Mouse (Mus musculus) limb, embryonic 12.5 days (tissue): Measurements from ENCODE around the gene Swsap1. TPM values are rescaled to one million over a fixed set of nuclear protein-coding genes. Genes with fewer than 3 reads are reported as not detected.
A peak's percentile ranks its signal among the peaks of the same experiment; 100 is the strongest.

Experiments
- ATAC-seq: fragments of 200-750 bp; cut with Nextera tagmentation; 2 replicates; pipeline ENCODE4 v1.8.0; 2017; ENCODE audit warnings: low read depth, moderate TSS enrichment; ENCODE audit not compliant: insufficient number of reproducible peaks, insufficient read depth, low FRiP score, low TSS enrichment
- H3K27ac ChIP-seq: fragments of 300-500 bp; sonication (generic); 2 replicates; pipeline ENCODE4 v1.5.1; 2016; ENCODE audit warnings: mild to moderate bottlenecking, moderate library complexity
- H3K27me3 ChIP-seq: fragments of 300-500 bp; sonication (generic); 2 replicates; pipeline ENCODE4 v1.6.1; 2016; ENCODE audit warnings: mild to moderate bottlenecking, moderate library complexity
- H3K36me3 ChIP-seq: fragments of 300-500 bp; sonication (generic); 2 replicates; pipeline ENCODE4 v1.6.1; 2016; ENCODE audit warnings: mild to moderate bottlenecking, moderate library complexity
- H3K4me1 ChIP-seq: fragments of 300-500 bp; sonication (generic); replicated peaks from 2 replicates; pipeline ENCODE4 v1.6.1; 2016
- H3K4me2 ChIP-seq: fragments of 300-500 bp; sonication (generic); 2 replicates; pipeline ENCODE4 v1.6.1; 2016; ENCODE audit warnings: mild to moderate bottlenecking, moderate library complexity
- H3K4me3 ChIP-seq: fragments of 300-500 bp; sonication (generic); replicated peaks from 2 replicates; pipeline ENCODE4 v1.5.1; 2016; ENCODE audit warnings: mild to moderate bottlenecking
- H3K9ac ChIP-seq: fragments of 300-500 bp; sonication (generic); replicated peaks from 2 replicates; pipeline ENCODE4 v1.6.1; 2016; ENCODE audit warnings: mild to moderate bottlenecking, moderate library complexity
- H3K9me3 ChIP-seq: fragments of 300-500 bp; sonication (generic); 2 replicates; pipeline ENCODE4 v1.6.1; 2016; ENCODE audit warnings: mild to moderate bottlenecking, moderate library complexity
- WGBS: fragments of 180-500 bp; shearing (Covaris S2); methylation state at CpG from one replicate; pipeline ENCODE4 v1.1.7; 2016; 5-methylcytosine and 5-hydroxymethylcytosine counted together
- polyA plus RNA-seq: library from polyadenylated mRNA; unstranded; fragments of >200 nt; fragmentation: Nextera tagmentation; extraction: Ambion mirVana; gene quantifications from 2 replicates; pipeline ENCODE4 v1.2.1, GENCODE M21; 2016

Gene Swsap1
- polyA plus RNA-seq, 1 experiment from 2014 or later = 7.4 TPM

DNA sequence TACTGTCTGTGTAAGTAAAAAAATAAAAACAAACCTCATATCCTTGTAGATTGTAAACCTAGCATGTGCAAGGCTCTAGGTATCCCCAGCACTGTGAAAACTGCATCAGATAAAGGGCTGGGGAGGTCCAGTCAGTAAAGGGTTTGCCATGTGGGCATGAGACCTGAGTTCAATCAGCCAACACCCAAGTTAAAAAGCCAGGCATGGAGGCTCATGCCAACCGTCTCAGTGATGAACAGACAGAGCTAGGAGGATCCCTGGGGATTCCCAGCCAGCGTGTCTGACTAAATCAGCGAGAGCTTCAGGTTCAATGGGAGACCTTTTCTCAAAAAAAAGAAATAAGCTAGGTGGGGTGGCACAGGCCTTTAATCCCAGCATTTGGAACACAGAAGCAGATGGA, 30.5 kb upstream of the Swsap1 start:
- 93% methylated on average over 3 of the region's 3 CpGs for WGBS
- Histone ChIP-seq H3K36me3 (peaks cover 20% of the 10 kb centered on the region), H3K27me3 (no peaks in the 10 kb centered on the region), H3K4me2 (no peak overlapping the region), H3K9ac (no peak overlapping the region), H3K27ac (no peak overlapping the region), H3K4me3 (no peak overlapping the region), H3K9me3 (no peaks in the 10 kb centered on the region), H3K4me1 (peaks cover 11% of the 10 kb centered on the region)
- ATAC-seq = no peak

DNA sequence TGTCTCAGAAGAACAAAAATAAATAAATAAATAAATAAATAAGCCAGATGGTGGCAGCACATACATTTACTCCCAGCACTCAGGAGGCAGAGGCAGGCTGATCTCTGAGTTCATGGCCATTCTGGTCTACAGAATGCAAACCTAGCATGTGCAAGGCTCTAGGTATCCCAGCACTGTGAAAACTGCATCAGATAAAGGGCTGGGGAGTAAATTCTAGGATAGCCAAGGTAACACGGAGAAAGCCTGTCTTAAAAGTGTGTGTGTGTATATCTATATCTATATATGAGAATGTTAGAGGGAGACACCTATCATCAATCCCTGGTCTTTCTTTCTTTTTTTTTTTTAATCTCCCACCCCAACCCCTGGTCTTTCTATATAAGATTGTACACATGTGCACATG, 30.0 kb upstream of the Swsap1 start:
- H3K9ac ChIP-seq = no peak overlapping the region
- no peak overlapping the region for H3K27ac ChIP-seq
- WGBS = 100% methylated on average over 1 of the region's 1 CpGs
- no peak overlapping the region for H3K4me3 ChIP-seq
- peaks cover 11% of the 10 kb centered on the region for H3K4me1 ChIP-seq
- no peak for ATAC-seq
- no peaks in the 10 kb centered on the region for H3K27me3 ChIP-seq
- H3K36me3 ChIP-seq = peaks cover 20% of the 10 kb centered on the region
- H3K4me2 ChIP-seq = no peak overlapping the region
- H3K9me3 ChIP-seq = no peaks in the 10 kb centered on the region

- H3K36me3 ChIP-seq = peaks cover 20% of the 10 kb centered on the region
- H3K27ac ChIP-seq = no peak overlapping the region
- H3K4me2 ChIP-seq = peak overlapping the region; percentile 68
- H3K9ac ChIP-seq = peak overlapping the region; percentile 23; the same call in 1 of the 2 replicates
- peak overlapping the region; percentile 56 for H3K4me3 ChIP-seq
- H3K4me1 ChIP-seq = peaks cover 11% of the 10 kb centered on the region
- ATAC-seq = no peak
- H3K27me3 ChIP-seq = no peaks in the 10 kb centered on the region
- WGBS = 76% methylated on average over 6 of the region's 6 CpGs
- no peaks in the 10 kb centered on the region for H3K9me3 ChIP-seq
Observed at GRCm38 (mm10) chr9:21926155-21926554, 29.4 kb upstream of the Swsap1 start.

GRCm38 (mm10) chr9:21926784-21927183, 28.8 kb upstream of the Swsap1 start:
- H3K9me3 ChIP-seq = no peaks in the 10 kb centered on the region
- WGBS = 2% methylated on average over 6 of the region's 6 CpGs
- H3K27me3 ChIP-seq = no peaks in the 10 kb centered on the region
- H3K9ac ChIP-seq = peak overlapping the region; percentile 64
- H3K36me3 ChIP-seq = peaks cover 17% of the 10 kb centered on the region
- peak overlapping the region; percentile 56 for H3K4me3 ChIP-seq
- peaks cover 11% of the 10 kb centered on the region for H3K4me1 ChIP-seq
- H3K27ac ChIP-seq = peak overlapping the region; percentile 46; the same call in 1 of the 2 replicates
- ATAC-seq = no peak
- peak overlapping the region; percentile 68 for H3K4me2 ChIP-seq

GRCm38 (mm10) chr9:21927208-21927753, 28.3 kb upstream of the Swsap1 start, which contains the start of the genes Ccdc159 and Tmem205:
Gene Ccdc159 (plus strand): TSS chr9:21927471.
Gene Tmem205 (minus strand): TSS chr9:21927556.
- H3K27ac ChIP-seq = peak within 1 kb of the TSS; percentile 46; the same call in 1 of the 2 replicates

GRCm38 (mm10) chr9:21929208-21929607, 26.3 kb upstream of the Swsap1 start:
- WGBS = 83% methylated on average over 3 of the region's 3 CpGs
- no peak overlapping the region for H3K27ac ChIP-seq
- peaks cover 11% of the 10 kb centered on the region for H3K4me1 ChIP-seq
- peaks cover 5% of the 10 kb centered on the region; the same call in 1 of the 2 replicates for H3K27me3 ChIP-seq
- no peaks in the 10 kb centered on the region for H3K9me3 ChIP-seq
- no peak for ATAC-seq
- no peak overlapping the region for H3K4me2 ChIP-seq
- no peak overlapping the region for H3K9ac ChIP-seq
- H3K36me3 ChIP-seq = peaks cover 9% of the 10 kb centered on the region
- no peak overlapping the region for H3K4me3 ChIP-seq

More at GRCm38 (mm10) chr9:21927208-21927753, 28.3 kb upstream of the Swsap1 start, which contains the start of the genes Ccdc159 and Tmem205:
- peaks cover 16% of the 10 kb centered on the region for H3K36me3 ChIP-seq
- peak within 1 kb of the TSS; percentile 64 for H3K9ac ChIP-seq
- peak within 1 kb of the TSS; percentile 56 for H3K4me3 ChIP-seq
- H3K4me1 ChIP-seq = peaks cover 11% of the 10 kb centered on the region
- under 1% methylated on average over 28 of the region's 28 CpGs for WGBS
- H3K9me3 ChIP-seq = no peaks in the 10 kb centered on the region
- ATAC-seq = peak; percentile 98
- H3K27me3 ChIP-seq = no peaks in the 10 kb centered on the region
- H3K4me2 ChIP-seq = peak within 1 kb of the TSS; percentile 68

GRCm38 (mm10) chr9:21932006-21932405, 23.5 kb upstream of the Swsap1 start:
- H3K9me3 ChIP-seq = no peaks in the 10 kb centered on the region
- no peaks in the 10 kb centered on the region for H3K36me3 ChIP-seq
- H3K27me3 ChIP-seq = peaks cover 5% of the 10 kb centered on the region; the same call in 1 of the 2 replicates
- no peak overlapping the region for H3K4me2 ChIP-seq
- H3K4me3 ChIP-seq = no peak overlapping the region
- no peak overlapping the region for H3K27ac ChIP-seq
- no peak overlapping the region for H3K9ac ChIP-seq
- no peaks in the 10 kb centered on the region for H3K4me1 ChIP-seq
- WGBS = 38% methylated on average over 2 of the region's 2 CpGs
- no peak for ATAC-seq

- WGBS = 55% methylated on average over 12 of the region's 12 CpGs
Observed at GRCm38 (mm10) chr9:21932445-21933137, 23.0 kb upstream of the Swsap1 start.

DNA sequence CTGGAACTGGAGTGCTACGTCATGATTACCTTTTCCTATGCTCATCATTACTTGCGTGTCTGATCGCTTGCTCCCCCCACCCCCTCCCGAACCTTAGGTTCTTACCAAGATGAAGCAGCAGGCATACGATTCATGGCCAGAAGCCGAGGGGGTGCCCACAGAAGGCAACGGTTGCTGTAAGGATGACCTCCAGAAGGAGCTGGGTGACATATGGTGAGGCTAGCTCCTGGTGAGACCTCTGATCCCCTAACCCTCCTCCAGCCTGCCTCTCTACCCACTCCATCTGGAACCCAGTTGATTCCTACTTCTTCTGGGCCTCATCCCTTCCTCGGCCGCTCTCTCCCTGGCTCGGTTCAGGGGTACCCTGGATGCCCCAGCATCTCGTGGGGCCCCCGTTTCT, 21.5 kb upstream of the Swsap1 start:
- 88% methylated on average over 12 of the region's 12 CpGs for WGBS

More at GRCm38 (mm10) chr9:21932445-21933137, 23.0 kb upstream of the Swsap1 start:
- H3K9ac ChIP-seq = no peak overlapping the region
- no peaks in the 10 kb centered on the region; the same call in 1 of the 2 replicates for H3K4me1 ChIP-seq
- no peaks in the 10 kb centered on the region for H3K36me3 ChIP-seq
- no peak overlapping the region for H3K27ac ChIP-seq
- peaks cover 5% of the 10 kb centered on the region; the same call in 1 of the 2 replicates for H3K27me3 ChIP-seq
- H3K4me2 ChIP-seq = no peak overlapping the region
- ATAC-seq = no peak
- no peak overlapping the region for H3K4me3 ChIP-seq
- H3K9me3 ChIP-seq = no peaks in the 10 kb centered on the region

DNA sequence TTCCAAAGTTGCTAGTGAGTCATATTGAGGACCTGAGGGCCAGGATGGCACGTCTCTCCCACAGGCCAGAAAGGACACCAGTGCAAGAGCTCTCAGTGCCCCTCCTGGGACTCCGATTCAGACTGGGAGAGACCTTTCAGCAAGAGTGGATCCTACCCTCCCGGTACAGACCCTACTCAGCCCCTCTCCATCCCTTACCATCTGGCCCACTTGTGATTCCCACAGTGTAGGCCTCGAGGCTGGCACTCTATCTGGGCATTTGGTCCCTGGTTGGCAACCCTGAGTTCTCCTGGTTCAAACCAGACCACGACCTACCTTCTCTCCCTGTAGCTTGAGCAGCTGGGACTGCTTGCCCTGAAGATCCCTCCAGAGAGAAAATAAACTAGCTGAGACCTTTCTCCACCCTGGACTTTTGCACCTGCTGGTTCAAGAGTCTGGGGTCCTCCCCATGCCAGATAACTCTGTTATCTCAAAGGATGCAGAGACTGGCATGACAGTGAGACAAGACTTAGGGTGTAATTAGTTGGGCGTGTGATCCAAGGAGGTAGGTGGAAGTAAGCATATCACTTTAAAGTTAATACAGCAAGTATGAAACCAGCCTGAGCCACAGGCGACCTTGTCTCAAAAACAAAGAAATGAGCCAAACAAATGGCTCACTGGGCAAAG, 20.0 kb upstream of the Swsap1 start:
- H3K4me2 ChIP-seq = 0 out of 2 replicates have a peak overlapping the region, but pooled peaks have one; percentile 68
- H3K9ac ChIP-seq = no peak overlapping the region

More for the DNA sequence above, 21.5 kb upstream of the Swsap1 start:
- Histone ChIP-seq H3K27me3 (peaks cover 5% of the 10 kb centered on the region; the same call in 1 of the 2 replicates), H3K36me3 (no peaks in the 10 kb centered on the region), H3K4me2 (no peak overlapping the region), H3K4me1 (no peaks in the 10 kb centered on the region; the same call in 1 of the 2 replicates), H3K27ac (no peak overlapping the region), H3K9me3 (no peaks in the 10 kb centered on the region), H3K4me3 (no peak overlapping the region), H3K9ac (0 out of 2 replicates have a peak overlapping the region, but pooled peaks have one; percentile 23)
- ATAC-seq = no peak

More for the DNA sequence above, 20.0 kb upstream of the Swsap1 start:
- Histone ChIP-seq H3K27me3 (peaks cover 5% of the 10 kb centered on the region; the same call in 1 of the 2 replicates), H3K9me3 (no peaks in the 10 kb centered on the region), H3K4me1 (no peaks in the 10 kb centered on the region; the same call in 1 of the 2 replicates), H3K4me3 (no peak overlapping the region), H3K36me3 (peaks cover under 1% of the 10 kb centered on the region; the same call in 1 of the 2 replicates), H3K27ac (no peak overlapping the region)
- ATAC-seq = no peak
- 83% methylated on average over 7 of the region's 7 CpGs for WGBS
